Mouse (Mus musculus): ENCODE measurements at regions not wholly inside any gene's neighbourhood (a gene's known extent, or its start where the extent isn't known, plus 50 kb on each side); places are given as distances from the start of the nearest gene placed in this dataset.

DNA sequence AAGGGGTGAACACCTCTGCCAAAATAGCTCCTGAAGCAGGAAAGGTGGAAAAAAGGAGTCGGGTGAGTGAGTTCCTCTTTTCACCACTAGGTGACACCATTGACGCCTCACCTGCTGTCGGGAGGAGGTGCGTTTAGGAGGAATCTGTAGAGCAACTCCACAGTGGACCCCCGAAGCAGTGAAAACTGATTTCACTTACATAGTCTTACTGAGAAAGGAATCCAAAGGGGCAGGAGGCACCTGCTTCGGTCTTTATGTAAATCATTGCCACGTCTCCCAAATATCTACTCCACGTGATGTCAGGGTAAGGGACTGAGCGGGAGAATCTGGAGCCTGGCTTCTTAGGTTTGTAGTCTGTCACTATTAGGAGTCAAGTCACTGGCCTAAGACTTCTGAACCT, 220.5 kb upstream of the Ddhd1 start:
- 16% methylated on average over 9 of the region's 9 CpGs for WGBS
- Histone ChIP-seq H3K36me3 (ENCODE audit: control insufficient read depth, insufficient read depth) (no peaks in the 10 kb centered on the region), H3K4me1 (ENCODE audit: control insufficient read depth, insufficient read depth, low read length) (no peaks in the 10 kb centered on the region), H3K9ac (ENCODE audit: low read length) (no peak overlapping the region), H3K9me3 (replicated peaks; ENCODE audit: control insufficient read depth, low read length) (no peaks in the 10 kb centered on the region), H3K4me2 (ENCODE audit: low read depth, low read length) (peak overlapping the region; percentile 55), H3K4me3 (ENCODE audit: low read length) (no peak overlapping the region), H3K27me3 (ENCODE audit: control insufficient read depth, insufficient read depth, low read length) (no peaks in the 10 kb centered on the region), H3K27ac (ENCODE audit: low read length) (no peak overlapping the region)
- ATAC-seq (replicated peaks; ENCODE audit: extremely low read depth, insufficient read depth, low FRiP score): no peak

DNA sequence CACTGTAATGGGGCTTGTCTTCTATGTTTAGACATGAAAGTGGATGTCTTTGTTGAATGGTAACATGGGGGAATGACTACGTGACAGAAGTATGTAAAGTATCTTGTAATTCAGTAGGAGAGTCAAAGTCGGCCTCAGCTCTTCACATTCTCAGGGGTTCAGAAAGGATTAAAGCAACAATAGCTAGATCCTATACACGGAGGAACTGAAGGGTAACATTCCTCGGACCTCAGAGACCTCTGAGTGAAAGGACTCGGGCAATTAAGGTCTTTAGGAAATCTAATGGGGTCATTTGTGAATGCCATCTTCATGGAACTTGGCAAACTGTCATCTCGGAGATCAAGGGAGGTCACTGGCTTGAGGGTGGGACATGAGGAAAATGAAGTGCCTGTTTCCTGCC, 262.8 kb upstream of the Ddhd1 start:
- H3K4me2 ChIP-seq (ENCODE audit: low read depth, low read length): peak overlapping the region; percentile 51
- peak; percentile 65; the same call in 1 of the 2 replicates for ATAC-seq (replicated peaks; ENCODE audit: extremely low read depth, insufficient read depth, low FRiP score)
- H3K9ac ChIP-seq (ENCODE audit: low read length): peak overlapping the region; percentile 11; the same call in 1 of the 2 replicates

GRCm38 (mm10) chr14:45943581-45943980, 285.6 kb upstream of the Ddhd1 start:
- no peak for ATAC-seq (replicated peaks; ENCODE audit: extremely low read depth, insufficient read depth, low FRiP score)
- Histone ChIP-seq H3K27me3 (ENCODE audit: control insufficient read depth, insufficient read depth, low read length) (no peaks in the 10 kb centered on the region), H3K4me2 (ENCODE audit: low read depth, low read length) (no peak overlapping the region), H3K36me3 (ENCODE audit: control insufficient read depth, insufficient read depth) (no peaks in the 10 kb centered on the region), H3K4me3 (ENCODE audit: low read length) (no peak overlapping the region), H3K9me3 (replicated peaks; ENCODE audit: control insufficient read depth, low read length) (no peaks in the 10 kb centered on the region), H3K9ac (ENCODE audit: low read length) (no peak overlapping the region), H3K27ac (ENCODE audit: low read length) (no peak overlapping the region), H3K4me1 (ENCODE audit: control insufficient read depth, insufficient read depth, low read length) (no peaks in the 10 kb centered on the region)
- WGBS: 72% methylated on average over 2 of the region's 2 CpGs

More for the DNA sequence above, 262.8 kb upstream of the Ddhd1 start:
- Histone ChIP-seq H3K4me1 (ENCODE audit: control insufficient read depth, insufficient read depth, low read length) (peaks cover 16% of the 10 kb centered on the region), H3K4me3 (ENCODE audit: low read length) (no peak overlapping the region), H3K27ac (ENCODE audit: low read length) (peak overlapping the region; percentile 88), H3K36me3 (ENCODE audit: control insufficient read depth, insufficient read depth) (no peaks in the 10 kb centered on the region), H3K27me3 (ENCODE audit: control insufficient read depth, insufficient read depth, low read length) (no peaks in the 10 kb centered on the region), H3K9me3 (replicated peaks; ENCODE audit: control insufficient read depth, low read length) (no peaks in the 10 kb centered on the region)
- 6% methylated on average over 6 of the region's 6 CpGs for WGBS

DNA sequence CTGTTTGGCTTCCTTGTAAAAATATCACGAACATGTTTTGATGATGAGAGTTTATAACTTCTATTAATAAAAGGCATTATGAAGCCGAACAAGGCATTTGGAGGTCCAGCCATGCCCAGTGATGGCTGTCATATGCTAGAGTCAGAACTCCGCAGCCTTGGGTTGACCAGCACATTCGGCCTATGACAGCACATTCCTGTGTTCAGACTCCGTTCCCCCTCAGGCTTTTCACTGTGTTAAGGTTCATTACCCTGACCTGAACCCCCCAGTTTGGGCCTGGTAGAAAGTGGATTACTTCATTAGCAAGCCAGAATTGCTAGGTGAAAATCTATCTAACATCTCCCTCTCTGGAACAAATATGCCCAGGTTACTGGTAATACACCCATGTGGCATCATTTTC, 286.2 kb upstream of the Ddhd1 start:
- H3K9ac ChIP-seq (ENCODE audit: low read length): no peak overlapping the region
- no peaks in the 10 kb centered on the region for H3K36me3 ChIP-seq (ENCODE audit: control insufficient read depth, insufficient read depth)
- H3K4me1 ChIP-seq (ENCODE audit: control insufficient read depth, insufficient read depth, low read length): no peaks in the 10 kb centered on the region
- WGBS: 76% methylated on average over 5 of the region's 5 CpGs
- H3K27ac ChIP-seq (ENCODE audit: low read length): no peak overlapping the region
- H3K4me2 ChIP-seq (ENCODE audit: low read depth, low read length): no peak overlapping the region
- no peak overlapping the region for H3K4me3 ChIP-seq (ENCODE audit: low read length)
- ATAC-seq (replicated peaks; ENCODE audit: extremely low read depth, insufficient read depth, low FRiP score): no peak
- no peaks in the 10 kb centered on the region for H3K9me3 ChIP-seq (replicated peaks; ENCODE audit: control insufficient read depth, low read length)
- no peaks in the 10 kb centered on the region for H3K27me3 ChIP-seq (ENCODE audit: control insufficient read depth, insufficient read depth, low read length)

- no peaks in the 10 kb centered on the region for H3K9me3 ChIP-seq (replicated peaks; ENCODE audit: control insufficient read depth, low read length)
- no peak overlapping the region for H3K27ac ChIP-seq (ENCODE audit: low read length)
- WGBS: 44% methylated on average over 8 of the region's 8 CpGs
- ATAC-seq (replicated peaks; ENCODE audit: extremely low read depth, insufficient read depth, low FRiP score): no peak
- H3K4me1 ChIP-seq (ENCODE audit: control insufficient read depth, insufficient read depth, low read length): no peaks in the 10 kb centered on the region
- no peak overlapping the region for H3K9ac ChIP-seq (ENCODE audit: low read length)
- no peaks in the 10 kb centered on the region for H3K36me3 ChIP-seq (ENCODE audit: control insufficient read depth, insufficient read depth)
- no peaks in the 10 kb centered on the region for H3K27me3 ChIP-seq (ENCODE audit: control insufficient read depth, insufficient read depth, low read length)
- H3K4me2 ChIP-seq (ENCODE audit: low read depth, low read length): no peak overlapping the region
- no peak overlapping the region for H3K4me3 ChIP-seq (ENCODE audit: low read length)
Observed at GRCm38 (mm10) chr14:45944506-45944905, 286.6 kb upstream of the Ddhd1 start.

DNA sequence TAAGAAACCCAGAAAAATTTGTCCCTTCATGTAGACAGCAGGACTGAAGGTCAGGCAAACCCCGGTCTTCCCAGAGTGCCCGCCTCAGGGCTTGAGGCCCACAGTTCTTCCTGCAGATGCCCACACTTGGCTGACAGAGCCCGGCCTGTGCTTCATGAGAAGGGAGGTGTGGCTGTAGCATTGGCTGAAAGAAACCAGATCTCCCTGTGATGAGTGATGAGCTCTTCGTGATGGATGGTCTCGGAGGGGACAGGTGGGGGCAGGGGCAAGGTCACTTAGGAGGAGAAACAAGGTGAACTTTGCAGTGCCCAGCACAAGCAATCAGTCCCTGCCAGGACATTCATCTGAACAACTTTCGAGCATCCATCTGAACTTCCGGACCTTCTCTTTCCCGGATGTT, 298.7 kb upstream of the Ddhd1 start:
- peak overlapping the region; percentile 73 for H3K27ac ChIP-seq (ENCODE audit: low read length)
- ATAC-seq (replicated peaks; ENCODE audit: extremely low read depth, insufficient read depth, low FRiP score): peak; percentile 93
- WGBS: 33% methylated on average over 8 of the region's 8 CpGs

GRCm38 (mm10) chr14:45962474-45962873, 304.5 kb upstream of the Ddhd1 start:
- Histone ChIP-seq H3K4me1 (ENCODE audit: control insufficient read depth, insufficient read depth, low read length) (no peaks in the 10 kb centered on the region), H3K4me3 (ENCODE audit: low read length) (no peak overlapping the region), H3K9me3 (replicated peaks; ENCODE audit: control insufficient read depth, low read length) (no peaks in the 10 kb centered on the region), H3K27me3 (ENCODE audit: control insufficient read depth, insufficient read depth, low read length) (no peaks in the 10 kb centered on the region), H3K9ac (ENCODE audit: low read length) (no peak overlapping the region), H3K36me3 (ENCODE audit: control insufficient read depth, insufficient read depth) (no peaks in the 10 kb centered on the region), H3K27ac (ENCODE audit: low read length) (no peak overlapping the region), H3K4me2 (ENCODE audit: low read depth, low read length) (no peak overlapping the region)
- ATAC-seq (replicated peaks; ENCODE audit: extremely low read depth, insufficient read depth, low FRiP score): no peak
- WGBS: 65% methylated on average over 4 of the region's 4 CpGs

More for the DNA sequence above, 298.7 kb upstream of the Ddhd1 start:
- no peaks in the 10 kb centered on the region for H3K27me3 ChIP-seq (ENCODE audit: control insufficient read depth, insufficient read depth, low read length)
- no peaks in the 10 kb centered on the region for H3K4me1 ChIP-seq (ENCODE audit: control insufficient read depth, insufficient read depth, low read length)
- H3K4me2 ChIP-seq (ENCODE audit: low read depth, low read length): no peak overlapping the region
- H3K9ac ChIP-seq (ENCODE audit: low read length): no peak overlapping the region
- H3K36me3 ChIP-seq (ENCODE audit: control insufficient read depth, insufficient read depth): no peaks in the 10 kb centered on the region
- H3K4me3 ChIP-seq (ENCODE audit: low read length): no peak overlapping the region
- no peaks in the 10 kb centered on the region for H3K9me3 ChIP-seq (replicated peaks; ENCODE audit: control insufficient read depth, low read length)

DNA sequence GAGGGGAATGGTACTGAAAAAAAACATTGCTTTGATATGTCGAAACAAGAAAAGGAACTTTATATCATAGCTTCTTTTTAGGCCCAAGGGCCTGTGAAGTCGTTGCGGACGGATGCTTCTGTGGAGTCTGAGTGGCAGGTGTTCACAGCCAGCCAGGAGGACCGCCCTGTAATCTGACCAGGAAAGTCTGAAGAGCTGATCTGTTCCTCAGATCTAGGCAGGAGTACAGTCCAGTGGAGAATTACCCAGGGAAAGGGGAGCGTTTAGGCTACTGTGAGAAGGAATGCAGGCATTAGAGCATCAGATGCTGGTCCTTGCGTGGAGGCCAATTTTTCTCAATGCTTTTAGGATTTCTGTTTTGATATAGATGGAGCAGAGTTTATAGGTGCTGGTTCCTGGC, 306.1 kb upstream of the Ddhd1 start:
- no peak overlapping the region for H3K4me2 ChIP-seq (ENCODE audit: low read depth, low read length)
- no peak overlapping the region for H3K9ac ChIP-seq (ENCODE audit: low read length)
- no peak for ATAC-seq (replicated peaks; ENCODE audit: extremely low read depth, insufficient read depth, low FRiP score)
- H3K9me3 ChIP-seq (replicated peaks; ENCODE audit: control insufficient read depth, low read length): no peaks in the 10 kb centered on the region
- H3K27ac ChIP-seq (ENCODE audit: low read length): no peak overlapping the region
- no peaks in the 10 kb centered on the region for H3K27me3 ChIP-seq (ENCODE audit: control insufficient read depth, insufficient read depth, low read length)
- H3K4me3 ChIP-seq (ENCODE audit: low read length): no peak overlapping the region
- 81% methylated on average over 7 of the region's 7 CpGs for WGBS
- no peaks in the 10 kb centered on the region for H3K36me3 ChIP-seq (ENCODE audit: control insufficient read depth, insufficient read depth)
- no peaks in the 10 kb centered on the region for H3K4me1 ChIP-seq (ENCODE audit: control insufficient read depth, insufficient read depth, low read length)

- Histone ChIP-seq H3K4me2 (ENCODE audit: low read depth, low read length) (no peak overlapping the region), H3K9me3 (replicated peaks; ENCODE audit: control insufficient read depth, low read length) (no peaks in the 10 kb centered on the region), H3K4me1 (ENCODE audit: control insufficient read depth, insufficient read depth, low read length) (no peaks in the 10 kb centered on the region), H3K9ac (ENCODE audit: low read length) (no peak overlapping the region), H3K4me3 (ENCODE audit: low read length) (no peak overlapping the region), H3K36me3 (ENCODE audit: control insufficient read depth, insufficient read depth) (no peaks in the 10 kb centered on the region), H3K27me3 (ENCODE audit: control insufficient read depth, insufficient read depth, low read length) (no peaks in the 10 kb centered on the region), H3K27ac (ENCODE audit: low read length) (no peak overlapping the region)
- 79% methylated on average over 7 of the region's 7 CpGs for WGBS
- ATAC-seq (replicated peaks; ENCODE audit: extremely low read depth, insufficient read depth, low FRiP score): no peak
Observed at GRCm38 (mm10) chr14:45983206-45983857, 325.4 kb upstream of the Ddhd1 start.

Data from heart, embryonic 16.5 days (tissue).